Mouse (Mus musculus) thymus, adult 2 months (tissue): ENCODE results near the gene Lrch3.

Source experiments
- CTCF ChIP-seq: fragments of 200-500 bp; IDR thresholded peaks from 2 replicates; pipeline ENCODE4 v1.5.1; 2012; ENCODE audit warnings: mild to moderate bottlenecking, control low read depth, low read length, moderate library complexity, borderline replicate concordance; ENCODE audit not compliant: control insufficient read depth, poor library complexity, insufficient read depth; ENCODE audit errors: extremely low read depth
- POLR2A ChIP-seq: fragments of 200-500 bp; IDR thresholded peaks from 2 replicates; pipeline ENCODE4 v1.6.1; 2012; ENCODE audit warnings: mild to moderate bottlenecking, low read length, control low read depth, moderate library complexity; ENCODE audit not compliant: control insufficient read depth, poor library complexity, insufficient read depth; ENCODE audit errors: extremely low read depth

- TF ChIP-seq CTCF (no peak), POLR2A (no peak)
Observed at GRCm38 (mm10) chr16:32948656-32949055, 34.8 kb downstream of the Lrch3 start.
